Mouse (Mus musculus): ENCODE measurements at regions not wholly inside any gene's neighbourhood (a gene's known extent, or its start where the extent isn't known, plus 50 kb on each side); places are given as distances from the start of the nearest gene placed in this dataset.

- H3K4me1 ChIP-seq (ENCODE audit: control insufficient read depth in 1 of 2, insufficient read depth in 2 of 2) = no peaks in the 10 kb centered on the region
- H3K36me3 ChIP-seq (replicated peaks in 1 of 2; ENCODE audit: control insufficient read depth in 1 of 2, insufficient read depth in 1 of 2, low read length in 1 of 2) = no peaks in the 10 kb centered on the region
- DNase-seq (ENCODE audit: extremely low read depth) = no peak
- H3K27ac ChIP-seq (ENCODE audit: insufficient read depth, low read depth) = no peak overlapping the region
- in situ Hi-C loops (cut with MboI; ENCODE audit: low pct_ligation_motif_present, low pct_unique_long_range_greater_than_20kb, low sequenced_read_pairs) (no loop called here), dilution Hi-C loops (cut with MboI; ENCODE audit: extremely low pct_ligation_motif_present, extremely low pct_unique_long_range_greater_than_20kb, low sequenced_read_pairs) (no loop called here)
- H3K4me3 ChIP-seq (replicated peaks in 1 of 3; ENCODE audit: low read depth in 2 of 3, low read length in 2 of 3, poor library complexity in 1 of 3) = no peak overlapping the region
- no peaks in the 10 kb centered on the region for H3K9me3 ChIP-seq (replicated peaks; ENCODE audit: low read length)
- no peak overlapping the region for H3K4me2 ChIP-seq (ENCODE audit: insufficient read depth, low read depth, poor library complexity, severe bottlenecking)
- TF ChIP-seq TBP (conservative IDR thresholded peaks at IDR 0.05; ENCODE audit: low read depth, low read length) (no peak), PAX5 (IDR thresholded peaks at IDR 0.05; ENCODE audit: low read length) (no peak), MAFK (IDR thresholded peaks at IDR 0.05; ENCODE audit: insufficient replicate concordance, low read length) (no peak), ZKSCAN1 (IDR thresholded peaks at IDR 0.05; ENCODE audit: borderline replicate concordance, low read depth, low read length) (no peak), RAD21 (IDR thresholded peaks at IDR 0.05; ENCODE audit: low read depth, low read length) (no peak), TCF12 (IDR thresholded peaks at IDR 0.05; ENCODE audit: low read depth, low read length) (no peak), CHD1 (IDR thresholded peaks at IDR 0.05; ENCODE audit: low read depth, low read length) (no peak), CHD2 (IDR thresholded peaks at IDR 0.05; ENCODE audit: low read length) (no peak), MXI1 (IDR thresholded peaks at IDR 0.05; ENCODE audit: low read depth, low read length) (no peak), JUND (conservative IDR thresholded peaks at IDR 0.05; ENCODE audit: low read depth, low read length) (no peak), SIN3A (IDR thresholded peaks at IDR 0.05; ENCODE audit: low read length) (no peak), GABPA (IDR thresholded peaks at IDR 0.05; ENCODE audit: insufficient replicate concordance, low read depth, low read length) (no peak), ZC3H11A (IDR thresholded peaks at IDR 0.05; ENCODE audit: low read depth, low read length) (no peak), ETS1 (conservative IDR thresholded peaks at IDR 0.05; ENCODE audit: low read depth, low read length) (no peak), EP300 (IDR thresholded peaks at IDR 0.05; ENCODE audit: low read length) (no peak), NRF1 (IDR thresholded peaks at IDR 0.05; ENCODE audit: low read depth, low read length) (no peak), RCOR1 (conservative IDR thresholded peaks at IDR 0.05; ENCODE audit: low read depth, low read length) (no peak)
- H3K79me2 ChIP-seq (replicated peaks; ENCODE audit: control insufficient read depth, extremely low read depth, insufficient read depth, poor library complexity, severe bottlenecking) = no peaks in the 10 kb centered on the region
- H3K27me3 ChIP-seq (replicated peaks) = no peaks in the 10 kb centered on the region
- no peak overlapping the region for H3K9ac ChIP-seq (ENCODE audit: insufficient read depth, low read depth)
Observed at GRCm38 (mm10) chr9:76692976-76693375, 126.1 kb upstream of the Fam83b start.

GRCm38 (mm10) chr9:76660848-76661247, 93.9 kb upstream of the Fam83b start:
- peak; percentile 76 for DNase-seq (ENCODE audit: extremely low read depth)
- H3K4me1 ChIP-seq (ENCODE audit: control insufficient read depth in 1 of 2, insufficient read depth in 2 of 2) = no peaks in the 10 kb centered on the region
- peak; percentile 94 for TF ChIP-seq MYC (IDR thresholded peaks at IDR 0.05; ENCODE audit: low read depth, low read length)
- no peak for TF ChIP-seq MEF2A (IDR thresholded peaks at IDR 0.05; ENCODE audit: borderline replicate concordance, low read depth, low read length)
- TF ChIP-seq RCOR1 (conservative IDR thresholded peaks at IDR 0.05; ENCODE audit: low read depth, low read length) = no peak
- peak; percentile 69 to 71 for TF ChIP-seq CTCF (conservative IDR thresholded peaks at IDR 0.05 in 1 of 2, IDR thresholded peaks at IDR 0.05 in 1 of 2; ENCODE audit: low read depth in 2 of 2, low read length in 2 of 2)
- TF ChIP-seq BHLHE40 (IDR thresholded peaks at IDR 0.05; ENCODE audit: low read depth, low read length) = peak; percentile 66
- TF ChIP-seq USF2 (conservative IDR thresholded peaks at IDR 0.05; ENCODE audit: low read depth, low read length) = no peak
- peak; percentile 61 for TF ChIP-seq RAD21 (IDR thresholded peaks at IDR 0.05; ENCODE audit: low read depth, low read length)
- TF ChIP-seq SMC3 (IDR thresholded peaks at IDR 0.05; ENCODE audit: low read depth, low read length) = peak; percentile 69
- TF ChIP-seq MAX (IDR thresholded peaks at IDR 0.05; ENCODE audit: low read length) = peak; percentile 91
- no peak for TF ChIP-seq GABPA (IDR thresholded peaks at IDR 0.05; ENCODE audit: insufficient replicate concordance, low read depth, low read length)
- H3K4me2 ChIP-seq (ENCODE audit: insufficient read depth, low read depth, poor library complexity, severe bottlenecking) = no peak overlapping the region
- no peak overlapping the region for H3K4me3 ChIP-seq (replicated peaks in 1 of 3; ENCODE audit: low read depth in 2 of 3, low read length in 2 of 3, poor library complexity in 1 of 3)
- no peak overlapping the region for H3K9ac ChIP-seq (ENCODE audit: insufficient read depth, low read depth)
- no peaks in the 10 kb centered on the region for H3K36me3 ChIP-seq (replicated peaks in 1 of 2; ENCODE audit: control insufficient read depth in 1 of 2, insufficient read depth in 1 of 2, low read length in 1 of 2)
- no peaks in the 10 kb centered on the region for H3K79me2 ChIP-seq (replicated peaks; ENCODE audit: control insufficient read depth, extremely low read depth, insufficient read depth, poor library complexity, severe bottlenecking)
- H3K27me3 ChIP-seq (replicated peaks) = no peaks in the 10 kb centered on the region
- in situ Hi-C loops (cut with MboI; ENCODE audit: low pct_ligation_motif_present, low pct_unique_long_range_greater_than_20kb, low sequenced_read_pairs) = loop anchor here (25.0 kb wide), 2 partner anchors 299 to 399 kb away; no protein-coding TSS in a partner anchor
- H3K27ac ChIP-seq (ENCODE audit: insufficient read depth, low read depth) = no peak overlapping the region
- dilution Hi-C loops (cut with MboI; ENCODE audit: extremely low pct_ligation_motif_present, extremely low pct_unique_long_range_greater_than_20kb, low sequenced_read_pairs) = no loop called here
- H3K9me3 ChIP-seq (replicated peaks; ENCODE audit: low read length) = no peaks in the 10 kb centered on the region

Data from CH12.LX (cell line).